Mouse (Mus musculus) ES-E14 (cell line): ENCODE results near the gene Trim25. TPM values are rescaled to one million over a fixed set of nuclear protein-coding genes. Genes with fewer than 3 reads are reported as not detected.

Experiments
- DNase-seq: peaks from one replicate; pipeline ENCODE4 v3.0.0-alpha.2; 2013; ENCODE audit warnings: low read depth, low spot score
- H3K27ac ChIP-seq: 2 replicates; pipeline ENCODE4 v1.5.1; 2012; ENCODE audit warnings: low read depth, mild to moderate bottlenecking, low read length, moderate library complexity, mixed read lengths; ENCODE audit not compliant: poor library complexity, insufficient read depth, severe bottlenecking
- H3K36me3 ChIP-seq: 2 replicates; pipeline ENCODE4 v1.6.1; 2012; ENCODE audit warnings: mild to moderate bottlenecking, low read length, moderate library complexity, mixed read lengths; ENCODE audit not compliant: control insufficient read depth, poor library complexity, insufficient read depth, severe bottlenecking
- H3K4me1 ChIP-seq, 2 experiments: fragments of 150-350 bp in 1 of 2; sonication (generic) in 1 of 2; 2 replicates each; pipeline ENCODE4 v1.6.1; 2012; ENCODE audit warnings: low read length in 2 of 2, mild to moderate bottlenecking in 1 of 2, mixed read lengths in 1 of 2; ENCODE audit not compliant: control insufficient read depth in 2 of 2, insufficient read depth in 2 of 2, poor library complexity in 1 of 2
- H3K4me3 ChIP-seq, 2 experiments: fragments of 150-350 bp in 1 of 2; sonication (generic) in 1 of 2; 2 replicates each; pipeline ENCODE4 v1.5.1; 2012; ENCODE audit warnings: low read length in 2 of 2, low read depth in 1 of 2, mild to moderate bottlenecking in 1 of 2, mixed read lengths in 1 of 2; ENCODE audit not compliant: insufficient read depth in 1 of 2, poor library complexity in 1 of 2, severe bottlenecking in 1 of 2
- H3K9ac ChIP-seq: 2 replicates; pipeline ENCODE4 v1.6.1; 2012; ENCODE audit warnings: low read depth, mild to moderate bottlenecking, low read length, mixed read lengths; ENCODE audit not compliant: poor library complexity, insufficient read depth, severe bottlenecking
- H3K9me3 ChIP-seq: fragments of 150-350 bp; sonication (generic); 2 replicates; pipeline ENCODE4 v1.6.1; 2012; ENCODE audit warnings: low read depth, mild to moderate bottlenecking, low read length; ENCODE audit not compliant: control insufficient read depth, insufficient read depth
- CHD2 ChIP-seq: IDR thresholded peaks from 2 replicates; pipeline ENCODE4 v1.6.1; 2014; ENCODE audit warnings: mild to moderate bottlenecking, low read depth, low read length, inconsistent platforms
- HCFC1 ChIP-seq: IDR thresholded peaks from 2 replicates; pipeline ENCODE4 v1.6.1; 2012; ENCODE audit warnings: low read length, inconsistent platforms, borderline replicate concordance; ENCODE audit not compliant: insufficient read depth
- MAFK ChIP-seq: IDR thresholded peaks from 2 replicates; pipeline ENCODE4 v1.6.1; 2014; ENCODE audit warnings: mild to moderate bottlenecking, low read depth, low read length, inconsistent platforms; ENCODE audit not compliant: insufficient read depth
- ZC3H11A ChIP-seq: IDR thresholded peaks from 2 replicates; pipeline ENCODE4 v1.6.1; 2012; ENCODE audit warnings: low read depth, mild to moderate bottlenecking, inconsistent platforms, low read length, borderline replicate concordance
- ZNF384 ChIP-seq: IDR thresholded peaks from 2 replicates; pipeline ENCODE4 v1.6.1; 2012; ENCODE audit warnings: low read depth, low read length, inconsistent platforms
- in situ Hi-C, 2 experiments: fragments of 600-800 bp; cut with MboI; formaldehyde crosslinking; loops; one replicate each; pipeline ENCODE4 v1.15.1; 2025; ENCODE audit warnings: low sequenced_read_pairs in 2 of 2, inconsistent platforms in 1 of 2; ENCODE audit not compliant: unreplicated experiment in 2 of 2
- total RNA-seq: library from RNA; depleted of rRNA; stranded (reverse); fragments of 300-350 nt; gene quantifications from 2 replicates; pipeline ENCODE4 v1.2.3, GENCODE M21; 2012

Trim25 gene
- total RNA-seq, 1 experiment, result 37.8 TPM

- no peak for DNase-seq
- peak overlapping the region; percentile 60; the same call in 1 of the 2 replicates for H3K9ac ChIP-seq
- TF ChIP-seq ZNF384, result no peak
- TF ChIP-seq HCFC1, result no peak
- TF ChIP-seq ZC3H11A, result no peak
- TF ChIP-seq CHD2, result no peak
- no peak for TF ChIP-seq MAFK
- in situ Hi-C loops, result no loop called here
- no peaks in the 10 kb centered on the region for H3K9me3 ChIP-seq
- peaks cover 28% of the 10 kb centered on the region for H3K36me3 ChIP-seq
- H3K4me3 ChIP-seq, result peak overlapping the region; percentile 24 to 42
- peaks cover 11 to 18% of the 10 kb centered on the region in 2 experiments for H3K4me1 ChIP-seq
- H3K27ac ChIP-seq, result no peak overlapping the region
These were observed 3.4 kb downstream of the Trim25 start for GRCm38 (mm10) chr11:89002621-89003020.

- no peak for TF ChIP-seq CHD2
- TF ChIP-seq ZC3H11A, result no peak
- TF ChIP-seq MAFK, result no peak
- TF ChIP-seq ZNF384, result no peak
- TF ChIP-seq HCFC1, result no peak
- no peak for DNase-seq
- no peaks in the 10 kb centered on the region for H3K9me3 ChIP-seq
- H3K4me3 ChIP-seq, result peak overlapping the region; percentile 24 to 42
- H3K9ac ChIP-seq, result peak overlapping the region; percentile 12; the same call in 1 of the 2 replicates
- in situ Hi-C loops, result no loop called here
- peaks cover 8 to 18% of the 10 kb centered on the region in 2 experiments for H3K4me1 ChIP-seq
- peaks cover 30% of the 10 kb centered on the region for H3K36me3 ChIP-seq
- H3K27ac ChIP-seq, result no peak overlapping the region
These were observed 3.9 kb downstream of the Trim25 start for GRCm38 (mm10) chr11:89003078-89003477.

- DNase-seq, result no peak
- no peak overlapping the region for H3K27ac ChIP-seq
- TF ChIP-seq ZNF384 (no peak), CHD2 (no peak), ZC3H11A (no peak), MAFK (no peak), HCFC1 (no peak)
- H3K9me3 ChIP-seq, result no peaks in the 10 kb centered on the region
- peaks cover 5 to 18% of the 10 kb centered on the region in 2 experiments for H3K4me1 ChIP-seq
- peak overlapping the region in 1 of 2 experiments; percentile 24; a peak in 1 of 4 replicates for H3K4me3 ChIP-seq
- in situ Hi-C loops, result no loop called here
- peak overlapping the region; percentile 15; the same call in 1 of the 2 replicates for H3K9ac ChIP-seq
- H3K36me3 ChIP-seq, result peaks cover 37% of the 10 kb centered on the region
These were observed 4.5 kb downstream of the Trim25 start for GRCm38 (mm10) chr11:89003726-89004125.

DNA sequence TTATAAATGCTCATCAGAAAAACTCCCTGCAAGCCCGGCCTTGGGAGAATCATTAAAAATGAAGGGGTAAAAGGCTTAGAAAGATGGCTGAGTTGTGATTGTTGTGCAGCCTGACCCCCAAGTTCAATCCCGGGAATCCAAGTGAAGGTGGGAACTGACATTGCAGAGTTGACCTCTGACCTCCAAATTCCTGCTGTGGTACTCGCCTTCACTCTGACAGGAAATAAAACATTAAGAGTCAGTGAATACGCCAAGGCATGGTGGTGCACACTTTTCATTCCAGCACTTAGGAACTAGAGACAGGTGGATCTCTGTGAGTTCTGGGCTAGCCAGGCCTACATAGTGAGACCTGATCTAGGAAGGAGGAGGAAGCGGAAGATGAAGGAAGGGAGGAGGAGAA is 6.3 kb downstream of the Trim25 start:
- Histone ChIP-seq H3K27ac (no peak overlapping the region; the same call in 1 of the 2 replicates), H3K9ac (no peak overlapping the region), H3K36me3 (peaks cover 52% of the 10 kb centered on the region), H3K4me1 (peaks cover 5 to 18% of the 10 kb centered on the region in 2 experiments), H3K9me3 (no peaks in the 10 kb centered on the region), H3K4me3 (no peak overlapping the region)
- in situ Hi-C loops, result no loop called here
- no peak for DNase-seq
- TF ChIP-seq ZC3H11A (no peak), CHD2 (no peak), MAFK (no peak), HCFC1 (no peak), ZNF384 (no peak)

- TF ChIP-seq ZC3H11A, result no peak
- no peak for TF ChIP-seq ZNF384
- TF ChIP-seq CHD2, result no peak
- no peak for TF ChIP-seq MAFK
- Histone ChIP-seq H3K9ac (no peak overlapping the region), H3K4me1 (peaks cover 5 to 18% of the 10 kb centered on the region in 2 experiments), H3K9me3 (no peaks in the 10 kb centered on the region), H3K36me3 (peaks cover 59% of the 10 kb centered on the region), H3K4me3 (no peak overlapping the region), H3K27ac (no peak overlapping the region)
- DNase-seq, result no peak
- in situ Hi-C loops, result no loop called here
These were observed 7.2 kb downstream of the Trim25 start for GRCm38 (mm10) chr11:89006404-89006803.
